Mouse (Mus musculus) midbrain, embryonic 13.5 days (tissue): ENCODE measurements around the gene Mrpl2. TPM values are rescaled to one million over a fixed set of nuclear protein-coding genes. Genes with fewer than 3 reads are reported as not detected.

Experiments
- ATAC-seq: fragments of 200-750 bp; cut with Nextera tagmentation; 2 replicates; pipeline ENCODE4 v1.8.0; 2017; ENCODE audit warnings: mild to moderate bottlenecking, moderate TSS enrichment, moderate library complexity
- H3K27ac ChIP-seq: fragments of 300-500 bp; sonication (generic); 2 replicates; pipeline ENCODE4 v1.5.1; 2015; ENCODE audit warnings: inconsistent platforms, mild to moderate bottlenecking, moderate library complexity
- H3K27me3 ChIP-seq: fragments of 300-500 bp; sonication (generic); 2 replicates; pipeline ENCODE4 v1.6.1; 2015; ENCODE audit warnings: mild to moderate bottlenecking, inconsistent platforms
- H3K36me3 ChIP-seq: fragments of 300-500 bp; sonication (generic); 2 replicates; pipeline ENCODE4 v1.6.1; 2015; ENCODE audit warnings: mild to moderate bottlenecking, inconsistent platforms
- H3K4me1 ChIP-seq: fragments of 300-500 bp; sonication (generic); replicated peaks from 2 replicates; pipeline ENCODE4 v1.6.1; 2015; ENCODE audit warnings: inconsistent platforms
- H3K4me2 ChIP-seq: fragments of 300-500 bp; sonication (generic); replicated peaks from 2 replicates; pipeline ENCODE4 v1.6.1; 2015; ENCODE audit warnings: moderate library complexity, mild to moderate bottlenecking, inconsistent platforms
- H3K4me3 ChIP-seq: fragments of 300-500 bp; sonication (generic); replicated peaks from 2 replicates; pipeline ENCODE4 v1.5.1; 2015; ENCODE audit warnings: mild to moderate bottlenecking, inconsistent platforms
- H3K9ac ChIP-seq: fragments of 300-500 bp; sonication (generic); replicated peaks from 2 replicates; pipeline ENCODE4 v1.6.1; 2015; ENCODE audit warnings: mild to moderate bottlenecking, inconsistent platforms
- H3K9me3 ChIP-seq: fragments of 300-500 bp; sonication (generic); 2 replicates; pipeline ENCODE4 v1.6.1; 2016; ENCODE audit warnings: mild to moderate bottlenecking, inconsistent platforms
- WGBS: fragments of 180-500 bp; shearing (Covaris S2); methylation state at CpG from one replicate; pipeline ENCODE4 v1.1.7; 2015; 5-methylcytosine and 5-hydroxymethylcytosine counted together
- polyA plus RNA-seq: library from polyadenylated mRNA; unstranded; fragments of >200 nt; fragmentation: Nextera tagmentation; extraction: Ambion mirVana; gene quantifications from 2 replicates; pipeline ENCODE4 v1.2.1, GENCODE M21; 2015

Gene Mrpl2
- polyA plus RNA-seq, 1 experiment from 2014 or later: 89.5 TPM

- peaks cover 37% of the 10 kb centered on the region for H3K36me3 ChIP-seq
- peak; percentile 86 for ATAC-seq
- H3K9ac ChIP-seq: peak within 1 kb of the TSS; percentile 98
- peak within 1 kb of the TSS; percentile 91 for H3K27ac ChIP-seq
- no peaks in the 10 kb centered on the region for H3K9me3 ChIP-seq
- H3K27me3 ChIP-seq: no peaks in the 10 kb centered on the region
- H3K4me2 ChIP-seq: peak within 1 kb of the TSS; percentile 82
- WGBS: 1% methylated on average over 78 of the region's 90 CpGs
- peak within 1 kb of the TSS; percentile 98 for H3K4me3 ChIP-seq
- peaks cover 52% of the 10 kb centered on the region for H3K4me1 ChIP-seq
These were observed 17.0 kb upstream of the Mrpl2 start, which contains the start of gene Ptk7 for GRCm38 (mm10) chr17:46628791-46629684. TSS of gene Ptk7 (minus strand) at chr17:46629504.

GRCm38 (mm10) chr17:46629685-46630441 lies 16.2 kb upstream of the Mrpl2 start:
- peak overlapping the region; percentile 91 for H3K27ac ChIP-seq
- WGBS: 10% methylated on average over 12 of the region's 12 CpGs
- ATAC-seq: peak; percentile 73
- peak overlapping the region; percentile 98 for H3K4me3 ChIP-seq
- H3K27me3 ChIP-seq: no peaks in the 10 kb centered on the region
- peaks cover 44% of the 10 kb centered on the region for H3K4me1 ChIP-seq
- peak overlapping the region; percentile 98; the same call in 1 of the 2 replicates for H3K9ac ChIP-seq
- H3K9me3 ChIP-seq: no peaks in the 10 kb centered on the region
- peaks cover 41% of the 10 kb centered on the region for H3K36me3 ChIP-seq
- peak overlapping the region; percentile 82 for H3K4me2 ChIP-seq

GRCm38 (mm10) chr17:46636831-46637523 lies 9.1 kb upstream of the Mrpl2 start:
- no peak overlapping the region for H3K4me2 ChIP-seq
- 23% methylated on average over 15 of the region's 15 CpGs for WGBS
- H3K4me3 ChIP-seq: no peak overlapping the region
- H3K9ac ChIP-seq: 0 out of 2 replicates have a peak overlapping the region, but pooled peaks have one; percentile 11
- peaks cover 78% of the 10 kb centered on the region for H3K36me3 ChIP-seq
- H3K9me3 ChIP-seq: no peaks in the 10 kb centered on the region
- peak; percentile 53 for ATAC-seq
- peaks cover 5% of the 10 kb centered on the region; the same call in 1 of the 2 replicates for H3K4me1 ChIP-seq
- H3K27ac ChIP-seq: no peak overlapping the region
- H3K27me3 ChIP-seq: no peaks in the 10 kb centered on the region

GRCm38 (mm10) chr17:46639929-46640328 lies 6.1 kb upstream of the Mrpl2 start:
- ATAC-seq: no peak
- peaks cover 19% of the 10 kb centered on the region for H3K4me1 ChIP-seq
- 76% methylated on average over 9 of the region's 9 CpGs for WGBS
- no peak overlapping the region for H3K27ac ChIP-seq
- no peak overlapping the region for H3K9ac ChIP-seq
- H3K9me3 ChIP-seq: no peaks in the 10 kb centered on the region
- no peak overlapping the region for H3K4me3 ChIP-seq
- H3K27me3 ChIP-seq: no peaks in the 10 kb centered on the region
- H3K36me3 ChIP-seq: peaks cover 63% of the 10 kb centered on the region
- no peak overlapping the region for H3K4me2 ChIP-seq

- no peak for ATAC-seq
- Histone ChIP-seq H3K9me3 (no peaks in the 10 kb centered on the region), H3K9ac (no peak overlapping the region), H3K27me3 (no peaks in the 10 kb centered on the region), H3K4me2 (no peak overlapping the region), H3K4me1 (peaks cover 26% of the 10 kb centered on the region), H3K27ac (no peak overlapping the region), H3K36me3 (peaks cover 47% of the 10 kb centered on the region), H3K4me3 (no peak overlapping the region)
- WGBS: 92% methylated on average over 17 of the region's 17 CpGs
These were observed 4.0 kb upstream of the Mrpl2 start for GRCm38 (mm10) chr17:46642060-46642459.

- no peak for ATAC-seq
- Histone ChIP-seq H3K4me1 (peaks cover 29% of the 10 kb centered on the region), H3K4me3 (peak overlapping the region; percentile 72), H3K27ac (no peak overlapping the region), H3K9ac (peak overlapping the region; percentile 81), H3K4me2 (peak overlapping the region; percentile 89), H3K27me3 (no peaks in the 10 kb centered on the region), H3K36me3 (peaks cover 45% of the 10 kb centered on the region), H3K9me3 (no peaks in the 10 kb centered on the region)
- WGBS: 90% methylated on average over 12 of the region's 12 CpGs
These were observed 1.8 kb upstream of the Mrpl2 start for GRCm38 (mm10) chr17:46644152-46644805.

- WGBS: 8% methylated on average over 11 of the region's 11 CpGs
- peak overlapping the region; percentile 89 for H3K4me2 ChIP-seq
These were observed 1.0 kb upstream of the Mrpl2 start for GRCm38 (mm10) chr17:46644916-46645475.

GRCm38 (mm10) chr17:46646322-46646662 lies 263 bp downstream of the Mrpl2 start:
- WGBS: 0% methylated on average over 19 of the region's 19 CpGs
- peak overlapping the region; percentile 73 for H3K9ac ChIP-seq
- H3K9me3 ChIP-seq: no peaks in the 10 kb centered on the region
- H3K27me3 ChIP-seq: no peaks in the 10 kb centered on the region
- H3K4me3 ChIP-seq: peak overlapping the region; percentile 72
- no peak for ATAC-seq
- peak overlapping the region; percentile 83 for H3K27ac ChIP-seq
- H3K36me3 ChIP-seq: peaks cover 26% of the 10 kb centered on the region
- H3K4me1 ChIP-seq: peaks cover 45% of the 10 kb centered on the region
- H3K4me2 ChIP-seq: peak overlapping the region; percentile 67

More at GRCm38 (mm10) chr17:46644916-46645475, 1.0 kb upstream of the Mrpl2 start:
- Histone ChIP-seq H3K4me1 (peaks cover 36% of the 10 kb centered on the region), H3K4me3 (peak overlapping the region; percentile 72), H3K36me3 (peaks cover 38% of the 10 kb centered on the region), H3K27me3 (no peaks in the 10 kb centered on the region), H3K9ac (peak overlapping the region; percentile 81), H3K9me3 (no peaks in the 10 kb centered on the region), H3K27ac (0 out of 2 replicates have a peak overlapping the region, but pooled peaks have one; percentile 16)
- ATAC-seq: peak; percentile 16; the same call in 1 of the 2 replicates

GRCm38 (mm10) chr17:46647279-46647678 lies 1.2 kb downstream of the Mrpl2 start:
- Histone ChIP-seq H3K36me3 (peaks cover 16% of the 10 kb centered on the region), H3K9me3 (no peaks in the 10 kb centered on the region), H3K4me3 (peak overlapping the region; percentile 72; the same call in 1 of the 2 replicates), H3K9ac (no peak overlapping the region), H3K4me1 (peaks cover 55% of the 10 kb centered on the region), H3K27ac (no peak overlapping the region), H3K4me2 (no peak overlapping the region), H3K27me3 (no peaks in the 10 kb centered on the region)
- no peak for ATAC-seq
- 90% methylated on average over 7 of the region's 7 CpGs for WGBS

GRCm38 (mm10) chr17:46648436-46648835 lies 2.4 kb downstream of the Mrpl2 start:
- Histone ChIP-seq H3K36me3 (peaks cover 16% of the 10 kb centered on the region), H3K27ac (no peak overlapping the region), H3K9ac (no peak overlapping the region), H3K4me3 (no peak overlapping the region), H3K4me2 (no peak overlapping the region), H3K4me1 (peaks cover 64% of the 10 kb centered on the region), H3K27me3 (no peaks in the 10 kb centered on the region), H3K9me3 (no peaks in the 10 kb centered on the region)
- ATAC-seq: no peak
- WGBS: 91% methylated on average over 9 of the region's 9 CpGs

- ATAC-seq: no peak
- WGBS: 41% methylated on average over 15 of the region's 15 CpGs
- Histone ChIP-seq H3K4me3 (peak overlapping the region; percentile 72), H3K4me1 (peaks cover 53% of the 10 kb centered on the region), H3K27ac (peak overlapping the region; percentile 95), H3K9ac (peak overlapping the region; percentile 93), H3K36me3 (peaks cover 30% of the 10 kb centered on the region), H3K27me3 (no peaks in the 10 kb centered on the region), H3K4me2 (peak overlapping the region; percentile 84), H3K9me3 (no peaks in the 10 kb centered on the region)
These were observed 3.8 kb downstream of the Mrpl2 start for GRCm38 (mm10) chr17:46649811-46650210.
